Mouse (Mus musculus): ENCODE data around the gene Gm19345. TPM values are rescaled to one million over a fixed set of nuclear protein-coding genes. Genes with fewer than 3 reads are reported as not detected.

Gm19345 gene
- polyA plus RNA-seq, 1 experiment, result 18.8 TPM

DNA sequence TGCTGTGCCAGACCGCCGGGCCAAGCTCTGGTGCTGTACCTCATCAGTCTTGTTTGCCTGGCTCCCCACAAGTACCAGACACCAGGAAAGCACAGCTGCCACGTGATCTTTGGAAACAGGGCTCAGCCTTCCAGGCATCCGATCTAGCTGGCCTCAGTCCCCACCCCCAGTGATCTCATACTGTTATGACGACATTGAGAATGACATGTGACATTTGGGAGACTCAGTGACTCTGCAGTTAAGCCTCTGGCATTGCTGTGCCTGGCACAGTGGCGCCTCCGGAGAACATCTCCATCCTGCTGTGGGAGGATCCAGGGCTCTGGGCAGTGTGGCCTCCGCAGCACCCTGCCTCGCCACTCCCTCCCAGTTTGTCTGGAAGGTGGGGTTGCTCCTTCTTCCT is 20.0 kb upstream of the Gm19345 start:
- TF ChIP-seq CTCF (IDR thresholded peaks at IDR 0.05; ENCODE audit: borderline replicate concordance, extremely low read depth, insufficient read depth, insufficient read length) (no peak), POLR2A (IDR thresholded peaks at IDR 0.05; ENCODE audit: borderline replicate concordance, extremely low read depth, insufficient read depth, insufficient read length, poor library complexity, severe bottlenecking) (no peak)
- no peak for DNase-seq (ENCODE audit: low read depth)

DNA sequence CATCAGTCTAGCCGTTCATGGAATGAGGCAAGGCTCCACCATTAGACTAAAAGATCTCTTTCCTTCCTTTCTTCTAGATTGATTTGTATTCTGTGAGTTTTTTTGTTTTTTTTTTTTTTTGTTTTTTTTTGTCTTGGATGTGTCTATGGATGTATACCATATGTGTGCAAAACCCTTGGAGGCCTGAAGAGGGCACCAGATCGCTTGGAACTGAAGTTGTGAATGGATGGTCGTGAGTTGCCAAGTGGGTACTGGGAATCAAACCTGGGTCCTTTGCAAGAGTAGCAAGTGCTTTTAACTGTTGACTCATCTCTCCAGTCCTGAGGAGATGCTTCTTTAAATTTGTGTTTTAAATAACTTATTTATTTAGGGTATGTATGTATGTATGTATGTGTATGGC is 17.7 kb upstream of the Gm19345 start:
- DNase-seq (ENCODE audit: low read depth), result no peak
- no peak for TF ChIP-seq POLR2A (IDR thresholded peaks at IDR 0.05; ENCODE audit: borderline replicate concordance, extremely low read depth, insufficient read depth, insufficient read length, poor library complexity, severe bottlenecking)

DNA sequence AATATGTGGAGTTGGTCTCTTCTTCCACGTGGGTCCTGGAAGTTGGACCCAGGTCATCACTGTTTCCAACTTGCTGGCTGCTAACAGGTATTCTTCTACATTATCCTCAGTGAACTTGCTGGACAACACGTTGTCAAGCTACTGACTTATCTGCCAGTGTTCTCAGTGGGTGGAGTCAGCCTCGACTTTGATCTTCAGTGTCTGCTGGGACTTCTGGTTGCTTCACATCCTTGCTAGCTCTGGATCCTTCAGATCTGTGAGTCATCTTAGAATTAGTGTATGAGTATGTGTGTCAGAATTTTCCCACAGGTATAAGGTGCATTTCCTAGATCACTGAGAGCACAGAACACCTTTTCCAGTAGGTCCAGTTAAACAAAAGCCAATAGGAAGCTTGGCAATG is 15.0 kb upstream of the Gm19345 start:
- no peak for DNase-seq (ENCODE audit: low read depth)
- TF ChIP-seq CTCF (IDR thresholded peaks at IDR 0.05; ENCODE audit: borderline replicate concordance, extremely low read depth, insufficient read depth, insufficient read length) (no peak), POLR2A (IDR thresholded peaks at IDR 0.05; ENCODE audit: borderline replicate concordance, extremely low read depth, insufficient read depth, insufficient read length, poor library complexity, severe bottlenecking) (no peak)

- DNase-seq (ENCODE audit: low read depth), result no peak
- TF ChIP-seq CTCF (IDR thresholded peaks at IDR 0.05; ENCODE audit: borderline replicate concordance, extremely low read depth, insufficient read depth, insufficient read length) (no peak), POLR2A (IDR thresholded peaks at IDR 0.05; ENCODE audit: borderline replicate concordance, extremely low read depth, insufficient read depth, insufficient read length, poor library complexity, severe bottlenecking) (no peak)
Observed at GRCm38 (mm10) chr7:19840371-19840770, 11.4 kb upstream of the Gm19345 start.

- TF ChIP-seq POLR2A (IDR thresholded peaks at IDR 0.05; ENCODE audit: borderline replicate concordance, extremely low read depth, insufficient read depth, insufficient read length, poor library complexity, severe bottlenecking), result no peak
- no peak for TF ChIP-seq CTCF (IDR thresholded peaks at IDR 0.05; ENCODE audit: borderline replicate concordance, extremely low read depth, insufficient read depth, insufficient read length)
- no peak for DNase-seq (ENCODE audit: low read depth)
Observed at GRCm38 (mm10) chr7:19840936-19841335, 10.9 kb upstream of the Gm19345 start.

DNA sequence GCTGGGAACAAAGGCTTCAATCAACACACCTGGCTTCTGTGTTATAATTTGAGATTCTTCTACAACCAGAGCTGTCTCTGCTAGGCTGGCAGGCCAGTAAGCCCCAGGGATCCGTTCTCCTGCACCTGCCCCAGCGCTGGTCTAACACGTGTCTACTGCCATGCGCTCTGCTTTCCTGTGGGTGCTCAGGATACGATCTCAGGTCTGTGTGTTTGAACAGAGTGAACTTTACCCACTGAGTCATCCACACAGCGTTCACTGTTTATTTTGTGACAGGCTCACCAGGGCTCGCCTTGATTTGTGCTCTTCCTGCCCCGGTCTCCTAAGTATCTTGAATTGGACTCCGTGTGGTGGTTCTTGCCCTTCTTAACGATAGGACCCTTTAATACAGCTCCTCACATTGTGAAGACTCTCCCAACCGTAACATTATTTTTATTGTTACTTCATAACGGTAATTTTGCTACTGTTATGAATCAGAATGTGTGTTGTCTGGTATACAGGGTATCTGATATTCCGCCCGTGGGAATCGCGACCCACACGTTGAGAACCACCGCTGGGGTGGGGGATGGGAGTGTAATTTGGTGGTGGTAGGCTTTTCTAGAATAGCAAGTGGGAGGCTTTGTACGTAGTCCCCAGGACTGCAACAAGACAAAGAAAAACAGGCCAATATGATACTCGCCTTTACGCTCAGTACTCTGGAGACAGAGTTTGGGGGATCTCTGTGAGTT is 10.0 kb upstream of the Gm19345 start:
- no peak for DNase-seq (ENCODE audit: low read depth)
- TF ChIP-seq POLR2A (IDR thresholded peaks at IDR 0.05; ENCODE audit: borderline replicate concordance, extremely low read depth, insufficient read depth, insufficient read length, poor library complexity, severe bottlenecking) (no peak), CTCF (IDR thresholded peaks at IDR 0.05; ENCODE audit: borderline replicate concordance, extremely low read depth, insufficient read depth, insufficient read length) (no peak)

DNA sequence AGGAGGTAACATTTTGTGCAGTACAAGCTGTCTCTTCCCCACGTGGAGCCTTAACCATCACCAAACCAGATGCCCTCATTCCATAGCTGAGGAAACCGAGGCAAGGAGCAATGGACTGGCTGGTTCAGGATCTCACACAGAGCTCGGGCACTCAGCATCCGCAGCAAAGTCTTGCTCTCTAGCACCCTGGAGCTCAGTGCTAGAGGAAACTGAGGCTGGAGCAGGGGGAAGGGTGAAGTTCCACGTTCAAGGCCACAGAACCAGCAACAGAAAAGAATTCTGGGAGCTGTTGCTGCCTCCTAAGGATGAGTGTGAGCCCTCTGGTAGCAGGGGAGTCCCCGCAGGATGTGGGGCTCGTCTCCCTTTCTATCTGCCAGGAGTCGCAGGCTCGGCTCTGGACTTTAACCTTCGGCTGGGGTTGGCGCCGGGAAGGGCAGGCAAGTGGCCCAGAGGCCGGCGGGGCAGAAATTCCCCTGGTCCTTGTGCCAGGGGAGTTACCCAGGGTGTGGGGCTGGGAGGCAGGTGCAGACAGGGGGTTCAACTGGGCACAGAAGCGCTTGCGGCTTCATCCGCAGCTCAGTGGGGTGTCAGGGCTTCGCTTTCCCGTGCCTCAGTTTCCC is 8.8 kb upstream of the Gm19345 start:
- TF ChIP-seq CTCF (IDR thresholded peaks at IDR 0.05; ENCODE audit: borderline replicate concordance, extremely low read depth, insufficient read depth, insufficient read length), result no peak
- TF ChIP-seq POLR2A (IDR thresholded peaks at IDR 0.05; ENCODE audit: borderline replicate concordance, extremely low read depth, insufficient read depth, insufficient read length, poor library complexity, severe bottlenecking), result no peak
- DNase-seq (ENCODE audit: low read depth), result no peak

GRCm38 (mm10) chr7:19843561-19843960 is 8.2 kb upstream of the Gm19345 start:
- TF ChIP-seq POLR2A (IDR thresholded peaks at IDR 0.05; ENCODE audit: borderline replicate concordance, extremely low read depth, insufficient read depth, insufficient read length, poor library complexity, severe bottlenecking) (no peak), CTCF (IDR thresholded peaks at IDR 0.05; ENCODE audit: borderline replicate concordance, extremely low read depth, insufficient read depth, insufficient read length) (peak; percentile 82)
- DNase-seq (ENCODE audit: low read depth), result peak; percentile 51

DNA sequence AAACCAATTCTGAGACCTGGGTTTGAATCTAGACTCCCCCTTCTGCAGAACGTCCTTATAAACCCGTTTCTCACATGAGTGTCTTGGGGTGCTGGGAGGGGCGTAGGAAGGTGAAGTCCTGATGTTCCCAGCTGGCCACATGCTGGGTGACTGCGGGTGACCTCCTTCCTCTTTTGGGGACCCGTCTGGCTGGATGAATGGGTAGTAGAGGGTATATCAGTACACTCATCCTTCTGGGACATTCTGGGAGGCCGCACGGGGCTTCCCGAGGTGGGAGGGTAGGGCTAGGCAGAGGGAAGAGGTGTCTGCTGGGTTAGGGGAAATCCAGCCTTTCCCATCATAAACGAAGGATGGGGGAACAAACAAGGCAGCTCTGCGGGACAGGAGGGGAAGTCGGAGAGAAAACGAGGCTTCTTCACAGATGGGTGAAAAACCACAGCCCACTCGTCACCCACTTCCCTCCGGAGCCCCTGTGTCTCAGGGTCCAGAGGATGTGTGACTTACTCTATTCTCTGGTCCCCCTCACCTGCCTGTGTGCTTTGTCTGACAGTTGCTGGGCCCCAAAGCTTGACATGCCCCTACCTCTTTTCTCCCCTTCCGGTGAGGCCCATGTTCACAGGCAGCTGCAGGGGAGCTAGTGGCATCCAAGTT is 7.2 kb upstream of the Gm19345 start:
- DNase-seq (ENCODE audit: low read depth), result no peak
- no peak for TF ChIP-seq CTCF (IDR thresholded peaks at IDR 0.05; ENCODE audit: borderline replicate concordance, extremely low read depth, insufficient read depth, insufficient read length)
- no peak for TF ChIP-seq POLR2A (IDR thresholded peaks at IDR 0.05; ENCODE audit: borderline replicate concordance, extremely low read depth, insufficient read depth, insufficient read length, poor library complexity, severe bottlenecking)

GRCm38 (mm10) chr7:19853526-19853925 is 1.7 kb downstream of the Gm19345 start:
- TF ChIP-seq CTCF (IDR thresholded peaks at IDR 0.05; ENCODE audit: borderline replicate concordance, extremely low read depth, insufficient read depth, insufficient read length) (no peak), POLR2A (IDR thresholded peaks at IDR 0.05; ENCODE audit: borderline replicate concordance, extremely low read depth, insufficient read depth, insufficient read length, poor library complexity, severe bottlenecking) (no peak)
- DNase-seq (ENCODE audit: low read depth), result no peak

DNA sequence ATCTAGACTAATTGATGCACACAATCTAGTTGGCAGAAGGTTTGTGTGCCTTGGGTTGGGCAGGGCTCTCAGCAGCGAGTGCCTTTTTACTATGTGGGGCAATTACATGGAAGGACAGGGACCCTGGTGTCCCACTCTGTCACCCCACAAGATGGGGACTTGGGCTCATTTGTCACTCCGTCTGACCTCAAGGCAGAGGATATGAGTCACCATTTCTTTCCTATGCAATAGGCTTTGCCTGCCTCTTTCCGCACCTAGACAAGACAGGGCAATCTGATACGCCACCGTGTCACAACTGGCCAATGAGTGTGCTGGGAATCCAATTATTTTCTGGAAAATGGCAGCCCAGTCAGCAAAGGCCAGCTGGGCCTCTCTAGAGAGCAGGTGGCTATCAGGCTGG is 3.9 kb downstream of the Gm19345 start:
- DNase-seq (ENCODE audit: low read depth), result no peak
- TF ChIP-seq CTCF (IDR thresholded peaks at IDR 0.05; ENCODE audit: borderline replicate concordance, extremely low read depth, insufficient read depth, insufficient read length) (no peak), POLR2A (IDR thresholded peaks at IDR 0.05; ENCODE audit: borderline replicate concordance, extremely low read depth, insufficient read depth, insufficient read length, poor library complexity, severe bottlenecking) (no peak)

- TF ChIP-seq CTCF (IDR thresholded peaks at IDR 0.05; ENCODE audit: borderline replicate concordance, extremely low read depth, insufficient read depth, insufficient read length) (no peak), POLR2A (IDR thresholded peaks at IDR 0.05; ENCODE audit: borderline replicate concordance, extremely low read depth, insufficient read depth, insufficient read length, poor library complexity, severe bottlenecking) (no peak)
- no peak for DNase-seq (ENCODE audit: low read depth)
Observed at GRCm38 (mm10) chr7:19856283-19856682, 4.5 kb downstream of the Gm19345 start.
